Mouse (Mus musculus): ENCODE results near the gene Zfp710. TPM values are rescaled to one million over a fixed set of nuclear protein-coding genes. Genes with fewer than 3 reads are reported as not detected.

The Zfp710 gene
- polyA plus RNA-seq, 1 experiment from 2014 or later: 22.6 TPM

DNA sequence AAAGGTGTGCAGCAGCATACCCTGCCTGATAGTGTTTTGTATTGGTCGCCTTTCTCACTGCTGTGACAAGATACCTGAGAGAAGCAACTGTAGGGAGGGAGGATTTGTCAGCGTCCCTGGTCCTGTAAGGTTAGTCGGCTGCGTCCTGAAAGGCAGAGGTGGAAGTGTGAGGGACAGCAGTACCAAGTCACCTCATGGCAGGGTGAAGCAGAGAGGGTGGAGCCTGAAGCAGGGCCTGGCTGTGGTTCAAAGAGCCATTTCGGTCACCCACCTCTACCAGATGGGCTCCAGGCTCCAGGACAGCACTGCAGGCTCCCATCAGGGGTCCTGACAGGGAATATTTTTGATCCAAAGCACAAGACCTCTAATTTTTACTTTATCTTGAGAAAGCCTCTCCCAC is 13.9 kb upstream of the Zfp710 start:
- H3K9me3 ChIP-seq (ENCODE audit: low read length): no peaks in the 10 kb centered on the region
- H3K9ac ChIP-seq (replicated peaks; ENCODE audit: low read length): no peak overlapping the region
- no peak overlapping the region for H3K4me2 ChIP-seq (replicated peaks; ENCODE audit: low read depth, low read length)
- H3K4me3 ChIP-seq (ENCODE audit: low read length): no peak overlapping the region
- H3K36me3 ChIP-seq (ENCODE audit: insufficient read depth, low read length): no peaks in the 10 kb centered on the region
- no peaks in the 10 kb centered on the region for H3K27me3 ChIP-seq (ENCODE audit: insufficient read depth, low read length)
- 81% methylated on average over 5 of the region's 5 CpGs for WGBS
- no peak overlapping the region for H3K27ac ChIP-seq (ENCODE audit: low read length)
- no peaks in the 10 kb centered on the region for H3K4me1 ChIP-seq (ENCODE audit: insufficient read depth, low read length)
- no peak for ATAC-seq (ENCODE audit: low FRiP score, low TSS enrichment)

DNA sequence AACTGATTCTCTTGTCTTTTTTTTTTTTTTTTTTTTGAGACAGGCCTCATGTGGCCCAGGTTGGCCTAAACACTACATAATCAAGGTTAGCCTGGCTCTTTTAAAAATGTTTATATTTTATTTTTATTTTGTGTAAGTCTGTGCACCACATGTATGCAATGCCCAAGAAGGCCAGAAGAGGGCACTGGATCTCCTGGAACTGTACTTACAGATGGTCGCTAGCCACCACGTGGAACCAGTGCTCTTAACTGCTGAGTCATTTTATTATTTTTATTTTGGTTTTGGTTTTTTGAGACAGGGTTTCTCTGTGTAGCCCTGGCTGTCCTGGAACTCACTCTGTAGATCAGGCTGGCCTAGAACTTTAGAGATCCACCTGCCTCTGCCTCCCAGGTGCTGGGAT is 13.1 kb upstream of the Zfp710 start:
- 57% methylated on average over 2 of the region's 2 CpGs for WGBS
- Histone ChIP-seq H3K9ac (replicated peaks; ENCODE audit: low read length) (no peak overlapping the region), H3K4me1 (ENCODE audit: insufficient read depth, low read length) (no peaks in the 10 kb centered on the region), H3K27ac (ENCODE audit: low read length) (no peak overlapping the region), H3K9me3 (ENCODE audit: low read length) (no peaks in the 10 kb centered on the region), H3K36me3 (ENCODE audit: insufficient read depth, low read length) (no peaks in the 10 kb centered on the region), H3K4me2 (replicated peaks; ENCODE audit: low read depth, low read length) (no peak overlapping the region), H3K4me3 (ENCODE audit: low read length) (no peak overlapping the region), H3K27me3 (ENCODE audit: insufficient read depth, low read length) (no peaks in the 10 kb centered on the region)
- no peak for ATAC-seq (ENCODE audit: low FRiP score, low TSS enrichment)

DNA sequence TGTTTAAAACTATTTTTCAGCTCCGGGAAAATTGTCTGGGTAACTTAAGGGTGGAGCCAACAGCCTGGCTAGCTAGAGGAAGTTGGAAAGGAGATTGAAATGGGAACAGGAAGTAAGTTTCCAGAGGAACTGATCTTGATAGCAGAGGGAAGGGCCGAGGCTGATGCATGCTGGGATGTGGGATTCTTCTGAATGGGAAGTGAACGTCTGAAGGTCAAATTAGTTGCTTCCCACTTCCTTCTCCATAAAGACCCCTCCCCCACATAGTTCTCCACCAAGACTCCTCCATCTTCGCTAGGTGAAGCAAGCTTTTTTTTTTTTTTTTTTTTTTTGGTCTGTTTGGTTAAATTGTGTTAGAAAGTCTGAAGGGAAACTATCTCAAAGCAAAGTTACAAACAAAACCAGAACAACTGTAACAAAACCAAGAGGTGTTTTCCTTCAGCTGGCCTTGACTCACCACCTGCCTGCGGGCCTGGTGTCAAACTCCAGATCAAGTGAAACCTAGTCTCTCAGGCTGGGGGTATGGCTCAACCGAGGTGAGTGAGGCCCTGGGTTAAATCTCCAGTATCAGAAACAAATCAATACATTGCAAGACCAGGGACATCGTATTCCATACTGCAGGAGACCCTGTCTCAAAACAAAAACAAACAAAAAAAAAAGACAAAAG is 10.6 kb upstream of the Zfp710 start:
- H3K4me1 ChIP-seq (ENCODE audit: insufficient read depth, low read length): no peaks in the 10 kb centered on the region
- no peak overlapping the region for H3K4me2 ChIP-seq (replicated peaks; ENCODE audit: low read depth, low read length)
- no peaks in the 10 kb centered on the region for H3K9me3 ChIP-seq (ENCODE audit: low read length)
- no peak overlapping the region for H3K9ac ChIP-seq (replicated peaks; ENCODE audit: low read length)
- 59% methylated on average over 7 of the region's 7 CpGs for WGBS
- H3K4me3 ChIP-seq (ENCODE audit: low read length): no peak overlapping the region
- no peaks in the 10 kb centered on the region for H3K27me3 ChIP-seq (ENCODE audit: insufficient read depth, low read length)
- H3K27ac ChIP-seq (ENCODE audit: low read length): peak overlapping the region; percentile 60; the same call in 1 of the 2 replicates
- 0 out of 2 replicates have a peak, but pooled peaks have one; percentile 27 for ATAC-seq (ENCODE audit: low FRiP score, low TSS enrichment)
- H3K36me3 ChIP-seq (ENCODE audit: insufficient read depth, low read length): no peaks in the 10 kb centered on the region

DNA sequence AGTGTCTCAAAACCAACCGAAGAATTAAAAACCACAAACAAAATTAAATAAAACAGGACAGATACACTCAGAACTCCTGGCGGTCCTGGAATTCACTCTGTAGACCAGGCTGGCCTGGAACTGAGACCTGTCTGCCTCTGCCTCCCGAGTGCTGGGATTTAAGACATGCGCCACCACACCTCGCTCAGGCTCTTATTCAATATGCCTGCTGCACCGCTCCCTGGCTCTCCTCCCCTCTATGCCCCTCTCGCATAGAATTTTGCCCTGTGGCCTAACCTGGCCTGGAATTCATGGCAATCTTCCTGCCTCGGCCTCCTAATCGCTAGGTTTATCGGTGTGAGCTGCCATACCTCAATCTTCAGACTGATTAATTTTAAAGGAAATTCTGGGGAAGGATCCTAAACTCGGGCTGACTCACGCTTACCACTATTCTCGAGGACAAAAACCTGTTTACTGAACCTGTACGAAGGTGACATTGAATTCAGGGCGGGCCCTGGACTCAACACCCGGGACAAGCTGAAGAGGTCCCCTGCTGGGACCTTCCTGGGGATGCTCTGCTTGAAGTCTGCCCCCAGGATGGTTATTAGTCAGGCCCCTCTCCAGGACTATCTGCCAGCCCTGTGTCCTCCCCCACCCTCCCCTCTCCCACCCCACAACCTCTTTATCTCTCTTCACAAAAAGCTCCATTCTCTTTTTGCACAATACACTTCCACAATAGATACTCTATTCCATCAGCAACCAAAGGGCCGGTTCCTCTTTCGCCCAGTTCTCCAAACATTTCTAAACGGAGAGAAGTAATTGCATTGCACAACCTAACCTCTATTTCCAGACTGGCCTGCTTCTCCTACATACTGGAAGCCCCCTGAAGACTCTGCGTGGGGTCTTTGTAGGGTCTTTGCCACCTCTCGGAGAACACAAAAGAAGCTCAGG is 9.5 kb upstream of the Zfp710 start:
- no peak overlapping the region for H3K4me2 ChIP-seq (replicated peaks; ENCODE audit: low read depth, low read length)
- 87% methylated on average over 21 of the region's 21 CpGs for WGBS

GRCm38 (mm10) chr7:80018506-80019452 is 5.8 kb upstream of the Zfp710 start:
- 70% methylated on average over 15 of the region's 17 CpGs for WGBS

More for the DNA sequence above, 9.5 kb upstream of the Zfp710 start:
- no peak overlapping the region for H3K27ac ChIP-seq (ENCODE audit: low read length)
- ATAC-seq (ENCODE audit: low FRiP score, low TSS enrichment): no peak
- H3K27me3 ChIP-seq (ENCODE audit: insufficient read depth, low read length): no peaks in the 10 kb centered on the region
- no peaks in the 10 kb centered on the region for H3K4me1 ChIP-seq (ENCODE audit: insufficient read depth, low read length)
- no peaks in the 10 kb centered on the region for H3K36me3 ChIP-seq (ENCODE audit: insufficient read depth, low read length)
- H3K9me3 ChIP-seq (ENCODE audit: low read length): no peaks in the 10 kb centered on the region
- H3K9ac ChIP-seq (replicated peaks; ENCODE audit: low read length): no peak overlapping the region
- no peak overlapping the region for H3K4me3 ChIP-seq (ENCODE audit: low read length)

GRCm38 (mm10) chr7:80023621-80024435 is 786 bp upstream of the Zfp710 start:
- ATAC-seq (ENCODE audit: low FRiP score, low TSS enrichment): no peak
- peak overlapping the region; percentile 61 for H3K4me3 ChIP-seq (ENCODE audit: low read length)
- 65% methylated on average over 5 of the region's 5 CpGs for WGBS

More at GRCm38 (mm10) chr7:80018506-80019452, 5.8 kb upstream of the Zfp710 start:
- H3K36me3 ChIP-seq (ENCODE audit: insufficient read depth, low read length): no peaks in the 10 kb centered on the region
- H3K9ac ChIP-seq (replicated peaks; ENCODE audit: low read length): no peak overlapping the region
- no peak overlapping the region for H3K4me3 ChIP-seq (ENCODE audit: low read length)
- H3K4me2 ChIP-seq (replicated peaks; ENCODE audit: low read depth, low read length): no peak overlapping the region
- H3K27ac ChIP-seq (ENCODE audit: low read length): no peak overlapping the region
- H3K9me3 ChIP-seq (ENCODE audit: low read length): no peaks in the 10 kb centered on the region
- H3K27me3 ChIP-seq (ENCODE audit: insufficient read depth, low read length): no peaks in the 10 kb centered on the region
- no peaks in the 10 kb centered on the region for H3K4me1 ChIP-seq (ENCODE audit: insufficient read depth, low read length)
- ATAC-seq (ENCODE audit: low FRiP score, low TSS enrichment): no peak

GRCm38 (mm10) chr7:80025391-80026117 is 940 bp downstream of the Zfp710 start:
- no peaks in the 10 kb centered on the region for H3K36me3 ChIP-seq (ENCODE audit: insufficient read depth, low read length)
- peak overlapping the region; percentile 99 for H3K27ac ChIP-seq (ENCODE audit: low read length)
- H3K4me2 ChIP-seq (replicated peaks; ENCODE audit: low read depth, low read length): peak overlapping the region; percentile 98
- H3K4me1 ChIP-seq (ENCODE audit: insufficient read depth, low read length): peaks cover 31% of the 10 kb centered on the region
- peak overlapping the region; percentile 96 for H3K9ac ChIP-seq (replicated peaks; ENCODE audit: low read length)
- peak overlapping the region; percentile 61 for H3K4me3 ChIP-seq (ENCODE audit: low read length)
- no peaks in the 10 kb centered on the region for H3K9me3 ChIP-seq (ENCODE audit: low read length)
- H3K27me3 ChIP-seq (ENCODE audit: insufficient read depth, low read length): no peaks in the 10 kb centered on the region
- under 1% methylated on average over 28 of the region's 28 CpGs for WGBS
- ATAC-seq (ENCODE audit: low FRiP score, low TSS enrichment): peak; percentile 7; the same call in 1 of the 2 replicates

More at GRCm38 (mm10) chr7:80023621-80024435, 786 bp upstream of the Zfp710 start:
- H3K27ac ChIP-seq (ENCODE audit: low read length): peak overlapping the region; percentile 99
- peaks cover 20% of the 10 kb centered on the region for H3K4me1 ChIP-seq (ENCODE audit: insufficient read depth, low read length)
- no peaks in the 10 kb centered on the region for H3K36me3 ChIP-seq (ENCODE audit: insufficient read depth, low read length)
- H3K27me3 ChIP-seq (ENCODE audit: insufficient read depth, low read length): no peaks in the 10 kb centered on the region
- no peaks in the 10 kb centered on the region for H3K9me3 ChIP-seq (ENCODE audit: low read length)
- H3K4me2 ChIP-seq (replicated peaks; ENCODE audit: low read depth, low read length): peak overlapping the region; percentile 98
- H3K9ac ChIP-seq (replicated peaks; ENCODE audit: low read length): peak overlapping the region; percentile 96; the same call in 1 of the 2 replicates

- Histone ChIP-seq H3K4me2 (replicated peaks; ENCODE audit: low read depth, low read length) (peak overlapping the region; percentile 98), H3K4me1 (ENCODE audit: insufficient read depth, low read length) (peaks cover 33% of the 10 kb centered on the region), H3K36me3 (ENCODE audit: insufficient read depth, low read length) (no peaks in the 10 kb centered on the region), H3K27ac (ENCODE audit: low read length) (peak overlapping the region; percentile 99), H3K9me3 (ENCODE audit: low read length) (no peaks in the 10 kb centered on the region), H3K27me3 (ENCODE audit: insufficient read depth, low read length) (no peaks in the 10 kb centered on the region), H3K4me3 (ENCODE audit: low read length) (peak overlapping the region; percentile 61), H3K9ac (replicated peaks; ENCODE audit: low read length) (peak overlapping the region; percentile 96)
- WGBS: 0% methylated on average over 17 of the region's 59 CpGs
- ATAC-seq (ENCODE audit: low FRiP score, low TSS enrichment): peak; percentile 10; the same call in 1 of the 2 replicates
Measured at GRCm38 (mm10) chr7:80026118-80026989, 1.7 kb downstream of the Zfp710 start.

All from kidney, embryonic 16.5 days (tissue).